Mouse (Mus musculus) heart, embryonic 14.5 days (tissue): ENCODE measurements at regions not wholly inside any gene's neighbourhood (a gene's known extent, or its start where the extent isn't known, plus 50 kb on each side); places are given as distances from the start of the nearest gene placed in this dataset.
"Not testable (repeated sequence)": the region's sequence is repeated elsewhere in the genome, so short reads cannot be mapped to it uniquely, and the experiment has no call there.

ENCODE experiments used
- ATAC-seq: fragments of 200-750 bp; cut with Nextera tagmentation; 2 replicates; pipeline ENCODE4 v1.8.0; 2017; ENCODE audit warnings: low read depth, moderate TSS enrichment; ENCODE audit not compliant: insufficient number of reproducible peaks, insufficient read depth, low FRiP score
- H3K27ac ChIP-seq, 2 experiments: fragments of 200-500 bp in 1 of 2; fragments of 300-500 bp in 1 of 2; sonication (generic) in 1 of 2; replicated peaks in 1 of 2; 2 replicates each; pipeline ENCODE4 v1.5.1; 2012 to 2014; ENCODE audit warnings: low read depth in 2 of 2, low read length in 2 of 2, control low read depth in 1 of 2, mild to moderate bottlenecking in 1 of 2, mixed read lengths in 1 of 2; ENCODE audit not compliant: control insufficient read depth in 1 of 2, insufficient read depth in 1 of 2
- H3K27me3 ChIP-seq: fragments of 300-500 bp; sonication (generic); 2 replicates; pipeline ENCODE4 v1.6.1; 2014; ENCODE audit warnings: mild to moderate bottlenecking, low read length, control low read depth; ENCODE audit not compliant: control insufficient read depth, insufficient read depth
- H3K36me3 ChIP-seq: fragments of 300-500 bp; sonication (generic); 2 replicates; pipeline ENCODE4 v1.6.1; 2014; ENCODE audit warnings: mild to moderate bottlenecking, control low read depth, low read length, mixed read lengths; ENCODE audit not compliant: control insufficient read depth, insufficient read depth
- H3K4me1 ChIP-seq, 2 experiments: fragments of 200-500 bp in 1 of 2; fragments of 300-500 bp in 1 of 2; sonication (generic) in 1 of 2; 2 replicates each; pipeline ENCODE4 v1.6.1; 2012 to 2014; ENCODE audit warnings: low read length in 2 of 2, control low read depth in 1 of 2, mixed read lengths in 1 of 2; ENCODE audit not compliant: control insufficient read depth in 2 of 2, insufficient read depth in 2 of 2
- H3K4me2 ChIP-seq: fragments of 300-500 bp; sonication (generic); 2 replicates; pipeline ENCODE4 v1.6.1; 2014; ENCODE audit warnings: mild to moderate bottlenecking, low read length
- H3K4me3 ChIP-seq, 2 experiments: fragments of 200-500 bp in 1 of 2; fragments of 300-500 bp in 1 of 2; sonication (generic) in 1 of 2; 2 replicates each; pipeline ENCODE4 v1.5.1; 2012 to 2014; ENCODE audit warnings: low read length in 2 of 2, mild to moderate bottlenecking in 2 of 2, control low read depth in 1 of 2, low read depth in 1 of 2, moderate library complexity in 1 of 2; ENCODE audit not compliant: control insufficient read depth in 1 of 2, insufficient read depth in 1 of 2
- H3K9ac ChIP-seq: fragments of 300-500 bp; sonication (generic); 2 replicates; pipeline ENCODE4 v1.6.1; 2014; ENCODE audit warnings: mild to moderate bottlenecking, low read length
- H3K9me3 ChIP-seq: fragments of 300-500 bp; sonication (generic); 2 replicates; pipeline ENCODE4 v1.6.1; 2016; ENCODE audit warnings: low read length, control low read depth; ENCODE audit not compliant: control insufficient read depth
- WGBS: fragments of 180-500 bp; shearing (Covaris S2); extraction: QIAGEN DNeasy Blood & Tissue Kit; methylation state at CpG from one replicate; pipeline ENCODE4 v1.1.7; 2014; 5-methylcytosine and 5-hydroxymethylcytosine counted together

DNA sequence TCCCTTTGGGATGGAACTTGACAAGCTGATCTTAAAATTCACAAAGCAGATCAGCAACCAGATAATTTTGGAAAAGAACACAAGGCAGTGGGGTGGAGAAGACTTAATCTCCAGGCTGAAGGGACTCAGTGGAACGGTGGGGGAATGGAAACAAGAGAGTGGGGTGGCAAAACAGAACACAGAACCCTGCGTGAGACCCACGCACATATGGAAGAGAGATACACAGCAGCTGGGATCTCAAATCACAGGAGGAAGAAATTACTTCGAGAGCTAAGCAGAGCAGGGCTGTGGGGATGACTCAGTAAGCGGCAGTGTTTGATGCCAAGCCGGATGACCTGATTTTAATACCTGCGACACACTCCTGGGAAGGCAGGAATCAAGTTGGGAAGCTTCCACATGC lies 89.9 kb upstream of the Thpo start:
- Histone ChIP-seq H3K4me2 (no peak overlapping the region), H3K27me3 (no peaks in the 10 kb centered on the region), H3K27ac (no peak overlapping the region), H3K36me3 (no peaks in the 10 kb centered on the region), H3K9ac (no peak overlapping the region), H3K4me1 (0 out of 4 replicates have a peak, but pooled peaks cover 0 to 1% of the 10 kb centered on the region in 2 experiments), H3K4me3 (no peak overlapping the region), H3K9me3 (no peaks in the 10 kb centered on the region)
- 67% methylated on average over 7 of the region's 7 CpGs for WGBS
- no peak for ATAC-seq

DNA sequence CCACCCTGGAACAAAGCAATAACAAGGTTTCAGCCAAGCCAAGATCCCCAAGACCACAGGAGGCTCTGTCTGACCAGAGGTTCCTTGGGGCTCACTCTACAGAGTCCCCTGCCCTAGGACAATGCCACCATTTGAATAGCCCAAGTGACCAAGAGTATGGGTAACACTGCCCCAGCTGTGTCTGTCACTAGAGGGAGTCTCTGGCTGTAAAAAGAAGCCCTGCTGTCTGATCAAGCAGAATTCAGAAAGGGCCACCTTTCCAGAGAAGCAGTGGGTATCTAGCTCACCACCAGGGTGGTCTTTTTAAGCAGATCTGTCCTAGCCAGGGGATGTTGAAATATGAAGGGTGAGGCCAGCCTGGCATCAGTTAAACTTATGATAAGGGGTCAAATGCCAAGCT lies 86.6 kb upstream of the Thpo start:
- H3K27ac ChIP-seq: no peak overlapping the region
- no peaks in the 10 kb centered on the region for H3K27me3 ChIP-seq
- H3K36me3 ChIP-seq: no peaks in the 10 kb centered on the region
- no peaks in the 10 kb centered on the region for H3K9me3 ChIP-seq
- no peak overlapping the region for H3K4me2 ChIP-seq
- ATAC-seq: no peak
- H3K4me1 ChIP-seq: peaks cover 11 to 15% of the 10 kb centered on the region in 2 experiments
- H3K9ac ChIP-seq: no peak overlapping the region
- no peak overlapping the region for H3K4me3 ChIP-seq

DNA sequence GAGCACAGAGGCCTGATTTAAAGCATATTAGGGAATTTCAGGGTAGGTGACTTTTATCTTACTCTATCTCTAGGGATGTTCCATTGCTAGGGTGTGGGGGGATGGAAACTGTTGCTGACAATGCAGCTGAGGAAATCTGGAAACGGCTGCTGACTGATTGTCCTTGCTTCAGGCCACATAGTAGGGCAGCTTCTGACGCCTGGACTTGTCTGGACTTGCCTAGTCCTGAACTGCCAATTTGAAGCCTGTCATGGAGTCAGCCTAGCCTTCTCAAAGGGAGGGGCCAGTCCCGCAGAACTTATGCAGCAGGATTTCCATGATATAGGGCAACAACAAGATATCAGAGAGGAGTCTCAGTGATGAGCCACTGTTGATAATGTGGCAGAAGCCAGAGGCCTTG lies 85.3 kb upstream of the Thpo start:
- H3K27me3 ChIP-seq: no peaks in the 10 kb centered on the region
- H3K27ac ChIP-seq: no peak overlapping the region
- no peaks in the 10 kb centered on the region for H3K36me3 ChIP-seq
- H3K4me1 ChIP-seq: peaks cover 11 to 15% of the 10 kb centered on the region in 2 experiments
- H3K4me3 ChIP-seq: no peak overlapping the region
- H3K4me2 ChIP-seq: no peak overlapping the region
- no peaks in the 10 kb centered on the region for H3K9me3 ChIP-seq
- no peak for ATAC-seq
- no peak overlapping the region for H3K9ac ChIP-seq
- WGBS: 78% methylated on average over 3 of the region's 3 CpGs

DNA sequence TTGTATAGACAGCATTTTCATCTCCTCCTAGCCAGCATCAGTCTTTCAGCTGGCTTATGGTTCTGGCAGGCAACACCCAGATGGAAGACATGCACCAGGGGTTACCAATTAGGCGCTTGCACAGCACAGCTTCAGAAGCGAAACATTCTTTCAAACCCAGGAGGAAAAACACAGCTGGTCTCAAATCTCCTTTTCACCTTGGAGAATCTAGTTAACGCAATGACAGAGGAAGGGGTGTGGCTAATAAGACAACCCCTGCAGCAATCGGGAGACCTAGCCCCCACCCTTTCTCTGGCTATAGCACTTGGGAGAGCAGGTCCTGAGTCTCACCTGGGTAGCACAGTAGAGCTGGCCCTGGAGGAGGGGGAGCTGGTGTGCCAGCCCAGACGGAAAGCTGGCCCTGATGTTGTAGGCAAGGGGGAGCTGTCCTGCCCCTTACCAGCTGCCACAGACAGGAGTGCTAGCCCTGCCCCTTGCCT lies 84.4 kb upstream of the Thpo start:
- no peaks in the 10 kb centered on the region for H3K9me3 ChIP-seq
- H3K9ac ChIP-seq: no peak overlapping the region
- no peaks in the 10 kb centered on the region for H3K27me3 ChIP-seq
- H3K4me2 ChIP-seq: peak overlapping the region; percentile 36
- no peak overlapping the region for H3K27ac ChIP-seq
- no peaks in the 10 kb centered on the region for H3K36me3 ChIP-seq
- H3K4me1 ChIP-seq: peaks cover 11 to 15% of the 10 kb centered on the region in 2 experiments
- WGBS: 8% methylated on average over 5 of the region's 5 CpGs
- no peak for ATAC-seq
- no peak overlapping the region for H3K4me3 ChIP-seq

DNA sequence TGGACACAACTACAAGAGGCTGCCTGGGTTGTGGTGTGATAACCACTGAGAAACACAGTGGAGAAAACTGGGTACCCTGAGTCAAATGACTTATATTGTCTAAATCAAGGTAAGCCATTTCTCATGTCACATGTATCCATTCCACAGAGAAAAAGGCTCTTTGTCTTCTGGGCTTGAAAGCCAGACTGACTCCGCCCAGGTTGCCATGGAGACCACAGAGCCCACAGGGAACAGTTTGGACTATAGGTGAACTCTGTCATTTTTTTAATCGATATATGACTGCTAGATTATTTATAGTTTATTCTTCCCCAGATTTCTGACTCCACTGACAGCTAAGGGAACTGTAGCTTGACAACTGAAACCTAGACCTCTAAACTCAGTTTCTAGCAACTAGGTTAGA lies 80.7 kb upstream of the Thpo start:
- ATAC-seq: no peak
- H3K27me3 ChIP-seq: no peaks in the 10 kb centered on the region

DNA sequence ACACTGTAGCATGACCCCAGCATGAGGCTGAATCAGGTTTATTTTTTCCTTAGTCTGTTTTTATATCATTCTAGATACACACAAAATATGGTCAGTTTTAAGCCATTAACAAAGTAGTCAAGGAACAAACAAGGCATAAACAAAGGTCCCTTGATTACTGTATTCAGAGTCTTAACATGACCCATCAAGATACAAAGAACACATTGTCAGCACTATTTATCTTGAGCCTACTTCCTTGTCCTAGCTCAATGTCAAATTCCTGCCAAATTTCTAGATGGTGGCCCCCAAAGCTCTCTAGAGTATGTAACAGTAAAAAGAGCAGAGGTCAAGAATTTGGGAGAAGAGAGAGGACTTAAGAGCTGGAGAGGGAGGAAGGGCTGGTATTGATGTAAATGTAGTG lies 79.9 kb upstream of the Thpo start:
- Histone ChIP-seq H3K4me2 (no peak overlapping the region), H3K9ac (no peak overlapping the region), H3K4me1 (peaks cover 11 to 14% of the 10 kb centered on the region in 2 experiments), H3K27ac (no peak overlapping the region), H3K36me3 (no peaks in the 10 kb centered on the region), H3K27me3 (no peaks in the 10 kb centered on the region), H3K9me3 (no peaks in the 10 kb centered on the region), H3K4me3 (no peak overlapping the region)
- ATAC-seq: no peak

More for the DNA sequence above, 80.7 kb upstream of the Thpo start:
- Histone ChIP-seq H3K27ac (no peak overlapping the region), H3K9ac (no peak overlapping the region), H3K36me3 (no peaks in the 10 kb centered on the region), H3K4me2 (no peak overlapping the region), H3K4me1 (peaks cover 11 to 15% of the 10 kb centered on the region in 2 experiments), H3K4me3 (no peak overlapping the region), H3K9me3 (no peaks in the 10 kb centered on the region)
- 79% methylated on average over 2 of the region's 2 CpGs for WGBS

DNA sequence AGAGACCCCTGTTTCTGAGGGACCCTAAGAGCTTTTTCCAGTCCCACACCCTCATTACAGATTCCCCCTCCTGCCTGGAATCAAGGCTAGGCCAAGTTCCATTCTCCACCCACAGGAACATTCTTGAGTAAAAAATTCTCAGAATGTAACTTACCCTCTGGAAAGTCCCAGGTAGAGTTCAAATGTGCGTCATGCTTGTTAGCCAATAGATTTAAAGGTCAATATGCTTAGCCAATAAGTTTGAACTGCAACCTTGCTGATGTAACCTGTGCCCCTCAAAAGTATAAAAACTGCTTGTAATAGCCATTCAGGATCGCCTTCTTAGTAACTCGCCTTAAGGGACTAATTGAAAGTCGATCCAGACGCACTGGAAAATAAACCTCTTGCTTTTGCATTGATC lies 77.7 kb upstream of the Thpo start:
- WGBS: 80% methylated on average over 5 of the region's 5 CpGs
- H3K9me3 ChIP-seq, H3K27me3 ChIP-seq, ATAC-seq, H3K27ac ChIP-seq, H3K4me3 ChIP-seq, H3K4me1 ChIP-seq, H3K4me2 ChIP-seq, H3K9ac ChIP-seq, H3K36me3 ChIP-seq: not testable (repeated sequence)

DNA sequence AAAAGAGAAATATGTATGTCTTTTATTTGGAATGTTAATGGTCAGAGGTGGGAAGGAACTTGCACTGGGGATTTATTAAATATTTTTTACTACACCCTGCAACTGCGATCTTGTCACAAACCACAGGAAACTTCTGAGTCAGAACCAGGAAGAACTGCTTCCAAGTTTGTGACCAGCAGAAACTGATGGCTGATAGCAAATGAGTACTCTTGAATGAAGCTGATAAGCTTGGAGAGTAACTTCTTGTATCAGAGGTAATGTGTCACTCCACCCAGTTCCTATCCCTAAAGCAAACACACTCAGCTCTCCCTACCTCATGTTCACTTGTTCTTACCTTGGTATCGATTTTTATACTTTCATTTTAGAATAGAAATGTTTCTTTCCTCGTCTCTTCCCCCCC lies 76.0 kb upstream of the Thpo start:
- H3K4me3 ChIP-seq: no peak overlapping the region
- no peak overlapping the region for H3K4me2 ChIP-seq
- H3K9me3 ChIP-seq: no peaks in the 10 kb centered on the region
- 65% methylated on average over 3 of the region's 3 CpGs for WGBS
- peaks cover 6 to 7% of the 10 kb centered on the region in 2 experiments; a peak in 3 of 4 replicates for H3K4me1 ChIP-seq
- no peaks in the 10 kb centered on the region for H3K27me3 ChIP-seq
- no peak overlapping the region for H3K9ac ChIP-seq
- no peak overlapping the region for H3K27ac ChIP-seq
- no peaks in the 10 kb centered on the region for H3K36me3 ChIP-seq
- no peak for ATAC-seq
